Mouse (Mus musculus): ENCODE measurements at regions not wholly inside any gene's neighbourhood (a gene's known extent, or its start where the extent isn't known, plus 50 kb on each side); places are given as distances from the start of the nearest gene placed in this dataset.
A peak's percentile ranks its signal among the peaks of the same experiment; 100 is the strongest.

- no peak for DNase-seq (ENCODE audit: low read depth, low spot score)
These were observed 64.4 kb upstream of the Fst start for GRCm38 (mm10) chr13:114523116-114523515.

GRCm38 (mm10) chr13:114526856-114527255 lies 68.1 kb upstream of the Fst start:
- no peak for DNase-seq (ENCODE audit: low read depth, low spot score)

- no peak for DNase-seq (ENCODE audit: low read depth, low spot score)
These were observed 71.5 kb upstream of the Fst start for GRCm38 (mm10) chr13:114530171-114530774.

- no peak for DNase-seq (ENCODE audit: low read depth, low spot score)
These were observed 73.0 kb upstream of the Fst start for GRCm38 (mm10) chr13:114531780-114532179.

- DNase-seq (ENCODE audit: low read depth, low spot score): no peak
These were observed 73.8 kb upstream of the Fst start for GRCm38 (mm10) chr13:114532393-114533097.

- no peak for DNase-seq (ENCODE audit: low read depth, low spot score)
These were observed 75.8 kb upstream of the Fst start for GRCm38 (mm10) chr13:114534591-114534990.

- no peak for DNase-seq (ENCODE audit: low read depth, low spot score)
These were observed 77.0 kb upstream of the Fst start for GRCm38 (mm10) chr13:114535721-114536120.

GRCm38 (mm10) chr13:114571731-114572130 lies 113.0 kb upstream of the Fst start:
- DNase-seq (ENCODE audit: low read depth, low spot score): no peak

- no peak for DNase-seq (ENCODE audit: low read depth, low spot score)
These were observed 125.8 kb upstream of the Fst start for GRCm38 (mm10) chr13:114584566-114584965.

GRCm38 (mm10) chr13:114587621-114588020 lies 128.9 kb upstream of the Fst start:
- no peak for DNase-seq (ENCODE audit: low read depth, low spot score)

GRCm38 (mm10) chr13:114603341-114603740 lies 144.6 kb upstream of the Fst start:
- DNase-seq (ENCODE audit: low read depth, low spot score): no peak

- peak; percentile 24 for DNase-seq (ENCODE audit: low read depth, low spot score)
These were observed 145.4 kb upstream of the Fst start for GRCm38 (mm10) chr13:114604037-114604694.

GRCm38 (mm10) chr13:114613909-114614308 lies 155.2 kb upstream of the Fst start:
- no peak for DNase-seq (ENCODE audit: low read depth, low spot score)

- DNase-seq (ENCODE audit: low read depth, low spot score): no peak
These were observed 160.7 kb upstream of the Fst start for GRCm38 (mm10) chr13:114619416-114619815.

GRCm38 (mm10) chr13:114636731-114637130 lies 178.0 kb upstream of the Fst start:
- DNase-seq (ENCODE audit: low read depth, low spot score): no peak

- no peak for DNase-seq (ENCODE audit: low read depth, low spot score)
These were observed 178.5 kb upstream of the Mocs2 start for GRCm38 (mm10) chr13:114639531-114639930.

- DNase-seq (ENCODE audit: low read depth, low spot score): no peak
These were observed 176.2 kb upstream of the Mocs2 start for GRCm38 (mm10) chr13:114641688-114642390.

- DNase-seq (ENCODE audit: low read depth, low spot score): no peak
These were observed 175.0 kb upstream of the Mocs2 start for GRCm38 (mm10) chr13:114642901-114643491.

- no peak for DNase-seq (ENCODE audit: low read depth, low spot score)
These were observed 174.5 kb upstream of the Mocs2 start for GRCm38 (mm10) chr13:114643521-114643920.

- no peak for DNase-seq (ENCODE audit: low read depth, low spot score)
These were observed 163.8 kb upstream of the Mocs2 start for GRCm38 (mm10) chr13:114654267-114654666.

GRCm38 (mm10) chr13:114654953-114655586 lies 163.0 kb upstream of the Mocs2 start:
- no peak for DNase-seq (ENCODE audit: low read depth, low spot score)

Measured in telencephalon, adult 2 months (tissue).